Mouse (Mus musculus): ENCODE measurements at regions not wholly inside any gene's neighbourhood (a gene's known extent, or its start where the extent isn't known, plus 50 kb on each side); places are given as distances from the start of the nearest gene placed in this dataset.

GRCm38 (mm10) chr1:163650577-163651180 is 74.4 kb downstream of the Mettl11b start:
- DNase-seq, result no peak

- no peak for DNase-seq
Measured at GRCm38 (mm10) chr1:163642091-163642490, 82.9 kb downstream of the Mettl11b start.

GRCm38 (mm10) chr1:163640527-163641228 is 84.4 kb downstream of the Mettl11b start:
- DNase-seq, result no peak

DNA sequence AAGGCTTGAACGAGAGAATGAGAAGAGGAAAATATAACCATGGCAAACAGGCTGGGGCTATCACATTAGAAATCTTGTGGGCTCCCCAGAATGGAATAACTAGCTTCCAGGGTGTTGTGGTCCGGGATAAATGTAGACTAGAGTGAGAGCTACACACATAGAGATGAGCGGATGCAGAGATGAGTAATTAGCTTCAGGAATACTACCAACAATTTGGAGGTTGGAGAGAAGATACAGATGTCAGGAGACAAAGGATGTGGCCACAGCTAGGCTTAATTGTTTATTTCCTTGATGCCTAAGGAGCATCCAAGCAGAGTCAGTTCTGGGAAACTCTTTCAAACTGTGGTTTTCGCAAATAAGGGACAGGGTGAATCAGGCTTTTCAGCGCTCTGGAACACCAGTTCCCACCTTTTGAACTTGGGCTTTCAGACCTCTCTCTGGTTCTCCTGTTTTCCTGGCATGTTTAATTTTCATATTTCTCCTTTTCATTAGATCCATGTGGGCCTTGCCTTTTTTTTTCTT is 94.7 kb downstream of the Mettl11b start:
- DNase-seq, result no peak

DNA sequence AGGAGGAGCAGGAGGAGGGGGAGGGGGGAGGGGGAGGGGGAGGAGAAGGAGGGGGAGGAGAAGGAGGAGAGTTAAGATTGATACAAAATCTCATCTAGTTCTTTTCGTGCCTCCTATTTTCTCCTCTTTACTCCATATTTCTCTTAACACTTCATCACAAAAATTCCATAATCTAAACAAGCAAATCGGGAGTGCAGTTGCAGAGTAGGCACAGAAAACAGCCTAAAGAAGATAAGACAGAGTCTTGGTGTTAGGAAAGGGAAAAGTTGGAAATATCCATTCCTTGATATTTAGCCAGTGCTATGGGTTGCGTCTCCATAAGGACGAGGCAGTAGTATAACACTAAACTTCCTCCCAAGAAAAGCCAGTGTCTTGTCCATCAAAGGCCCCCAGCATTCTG is 100.1 kb downstream of the Mettl11b start:
- DNase-seq, result no peak

GRCm38 (mm10) chr1:163621293-163621692 is 103.7 kb downstream of the Mettl11b start:
- DNase-seq, result no peak

DNA sequence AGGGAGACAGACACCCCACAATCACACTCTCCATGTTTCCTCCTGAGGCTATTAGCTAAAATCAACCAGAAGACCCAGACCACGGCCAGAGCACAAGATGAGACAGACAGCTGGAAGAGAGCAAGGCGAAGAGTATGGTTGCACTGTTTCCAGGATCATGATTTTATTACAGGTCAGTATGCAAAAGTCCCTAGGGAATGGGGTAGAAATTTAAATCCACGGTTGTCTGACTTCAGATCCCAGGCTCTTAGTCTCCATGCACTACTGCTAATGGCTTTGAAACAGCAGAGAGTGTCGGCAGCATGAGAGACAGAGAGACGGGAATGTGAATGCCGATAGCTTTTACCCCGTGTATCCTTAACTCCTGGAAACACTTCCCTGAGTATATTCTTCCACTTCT is 105.2 kb downstream of the Mettl11b start:
- DNase-seq, result no peak

DNA sequence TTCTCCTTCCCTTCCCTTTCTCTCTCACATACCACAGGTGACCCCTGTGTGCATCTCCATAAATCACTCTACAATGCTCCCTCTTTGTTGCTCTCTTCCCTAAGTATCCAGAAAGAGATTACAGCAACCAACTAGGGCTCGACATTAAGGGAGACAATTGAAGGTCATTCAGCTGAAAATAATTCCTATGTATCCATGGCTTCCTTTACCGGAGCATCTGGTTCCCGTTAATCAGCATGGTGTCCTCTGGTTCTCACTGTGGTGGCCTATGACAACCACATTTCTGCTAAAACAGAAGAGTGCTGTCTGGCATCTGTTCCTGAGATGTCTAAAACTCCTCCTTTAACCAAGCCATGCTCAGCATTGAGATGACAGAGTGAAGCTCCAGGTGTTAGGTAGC is 106.9 kb downstream of the Mettl11b start:
- no peak for DNase-seq

GRCm38 (mm10) chr1:163616596-163616995 is 108.4 kb downstream of the Mettl11b start:
- DNase-seq, result no peak

- no peak for DNase-seq
Measured at GRCm38 (mm10) chr1:163608429-163608828, 116.6 kb downstream of the Mettl11b start.

DNA sequence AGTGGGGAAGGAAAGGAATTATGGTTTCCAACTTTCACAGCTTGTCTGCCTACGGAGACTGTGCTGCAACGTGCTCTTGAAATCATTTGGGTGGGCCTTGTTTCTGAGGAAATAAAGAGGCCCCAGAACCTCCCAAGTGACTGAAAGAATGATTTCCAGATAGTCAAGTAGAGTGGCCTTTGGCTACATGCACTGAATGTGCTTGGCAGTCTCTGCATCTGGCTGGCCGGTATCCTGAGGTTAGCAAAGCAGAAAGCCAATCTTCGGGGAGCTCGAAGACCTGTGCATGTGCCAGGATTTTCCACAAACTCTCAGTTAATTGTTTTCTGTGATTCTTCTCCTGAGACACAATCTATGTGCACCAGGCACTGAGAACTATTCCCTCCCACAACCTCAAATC is 117.3 kb downstream of the Mettl11b start:
- peak; percentile 14 for DNase-seq

- DNase-seq, result no peak
Measured at GRCm38 (mm10) chr1:163599926-163600890, 124.8 kb downstream of the Mettl11b start.

- peak; percentile 9 for DNase-seq
Measured at GRCm38 (mm10) chr1:163576411-163576810, 148.6 kb downstream of the Mettl11b start.

GRCm38 (mm10) chr1:163575593-163575992 is 149.4 kb downstream of the Mettl11b start:
- no peak for DNase-seq

GRCm38 (mm10) chr1:163574409-163575161 is 150.4 kb downstream of the Mettl11b start:
- no peak for DNase-seq

DNA sequence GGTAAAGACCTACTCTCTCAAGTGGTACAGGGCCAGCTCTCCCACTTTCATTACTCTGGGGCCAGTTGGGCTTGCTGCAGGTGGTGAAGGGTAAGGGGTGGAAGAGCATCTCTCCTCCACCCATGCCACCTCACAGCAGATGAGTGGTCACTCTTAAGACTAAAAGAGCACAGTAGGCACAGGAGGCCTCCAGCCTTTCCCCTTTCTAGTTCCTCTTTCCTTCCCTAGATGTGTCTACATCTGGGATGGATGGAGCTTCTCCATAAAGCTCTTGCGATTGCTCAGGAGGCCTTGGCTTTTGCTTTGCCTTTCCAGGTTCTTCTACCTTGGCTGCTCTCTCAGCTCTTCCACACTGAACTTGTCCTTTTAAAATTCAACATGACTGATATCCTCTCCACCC is 151.5 kb downstream of the Mettl11b start:
- DNase-seq, result no peak

GRCm38 (mm10) chr1:163563791-163564190 is 160.3 kb upstream of the Gorab start:
- DNase-seq, result no peak

DNA sequence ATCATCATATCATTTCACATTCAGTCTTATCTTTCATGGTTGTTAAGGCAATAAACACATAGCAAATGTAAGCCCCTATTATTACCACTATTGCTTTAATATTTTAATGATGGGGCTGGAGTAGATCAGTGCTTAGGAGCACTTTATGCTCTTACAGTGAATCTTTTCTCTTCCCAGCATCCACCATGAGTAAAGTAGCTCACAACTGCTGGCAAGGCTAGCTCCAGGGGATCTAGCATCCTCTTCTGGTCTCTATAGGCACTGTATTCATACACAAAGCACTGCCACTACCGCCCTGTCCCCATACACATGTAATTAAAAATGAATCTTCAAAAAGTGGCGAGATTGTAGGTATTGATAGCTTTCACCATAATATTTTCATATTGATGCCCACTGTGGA is 159.6 kb upstream of the Gorab start:
- DNase-seq, result no peak

DNA sequence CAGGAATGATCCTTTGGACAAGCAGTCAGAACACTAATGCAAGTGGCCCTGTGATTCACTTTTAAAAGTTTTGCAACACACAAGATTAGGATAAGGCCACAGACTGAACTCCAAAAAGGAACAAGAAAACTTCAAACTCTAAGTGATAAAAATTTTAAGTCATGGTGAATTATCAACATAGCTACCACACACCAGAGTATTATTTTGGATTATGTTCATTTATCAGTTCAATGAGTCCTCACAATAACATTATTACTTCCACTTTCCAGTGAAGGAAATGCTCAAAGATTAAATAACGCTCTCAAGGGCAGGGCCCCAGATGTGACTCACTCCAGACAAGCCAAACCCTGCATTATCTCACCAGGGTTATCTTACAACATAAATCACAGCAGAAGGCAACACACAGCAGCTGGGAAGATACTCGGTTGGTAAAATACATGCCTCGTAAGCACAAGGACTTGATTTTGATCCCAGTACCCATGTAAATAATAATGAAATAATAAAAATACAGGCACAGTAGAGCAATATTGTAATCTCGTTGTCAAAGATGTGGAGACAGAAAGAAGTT is 158.8 kb upstream of the Gorab start:
- no peak for DNase-seq

DNA sequence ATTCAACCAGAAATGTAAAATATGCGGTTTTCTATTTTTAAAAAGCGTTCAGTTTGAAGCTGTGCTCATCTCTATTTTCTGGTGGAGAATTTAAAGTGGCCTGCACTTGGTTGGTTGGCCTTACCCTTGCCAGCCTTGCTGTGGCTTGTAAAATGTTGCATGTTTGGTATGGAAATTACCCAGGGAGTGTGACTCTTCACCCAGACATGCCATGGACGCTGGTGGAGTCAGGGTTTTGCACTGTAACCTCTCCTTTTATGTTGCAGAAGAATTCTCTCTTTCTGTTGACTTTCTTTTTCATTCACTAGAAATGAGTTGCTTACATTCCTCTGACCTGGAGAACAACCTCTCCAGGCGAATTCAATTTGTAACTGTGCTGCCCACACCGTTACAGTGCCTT is 157.5 kb upstream of the Gorab start:
- no peak for DNase-seq

DNA sequence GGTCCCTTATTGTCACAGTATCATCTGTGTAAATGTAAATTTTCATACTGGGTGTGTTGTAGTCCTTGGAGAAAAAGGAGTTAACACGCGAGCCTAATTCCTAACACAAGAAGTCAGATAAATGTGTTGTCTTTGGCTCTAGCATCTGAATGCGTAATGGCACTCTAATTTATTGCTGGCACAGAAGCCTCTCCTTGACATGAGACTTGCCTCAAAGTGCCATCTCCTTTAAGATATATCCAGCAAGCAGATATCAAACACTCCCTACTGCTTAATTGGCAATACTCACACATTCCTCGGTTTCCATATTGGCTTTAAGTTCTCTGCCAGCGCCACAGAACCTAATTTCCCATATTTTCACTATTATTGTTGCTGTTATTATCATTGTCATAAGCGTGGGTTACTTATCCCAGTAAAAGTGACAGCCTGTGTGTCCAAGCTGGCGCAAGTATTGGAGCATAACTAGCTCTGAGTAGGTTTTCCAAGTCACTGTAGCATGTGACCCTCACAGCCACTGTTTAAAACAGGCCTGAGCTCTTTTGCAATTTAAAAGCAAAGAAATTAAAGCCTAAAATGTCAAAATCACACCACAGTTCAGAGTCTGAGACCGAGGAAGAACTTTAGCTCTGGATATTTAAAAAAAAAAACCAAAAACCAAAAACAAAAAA is 156.9 kb upstream of the Gorab start:
- DNase-seq, result no peak

- no peak for DNase-seq
Measured at GRCm38 (mm10) chr1:163557875-163558274, 154.4 kb upstream of the Gorab start.

Measured in lung, postnatal 36 days (tissue).